Mouse (Mus musculus) kidney, embryonic 14.5 days (tissue): ENCODE data around the gene Erbb2. TPM values are rescaled to one million over a fixed set of nuclear protein-coding genes. Genes with fewer than 3 reads are reported as not detected.

ENCODE experiments used
- ATAC-seq: fragments of 200-750 bp; cut with Nextera tagmentation; 2 replicates; pipeline ENCODE4 v1.8.0; 2017; ENCODE audit warnings: moderate number of reproducible peaks, mild to moderate bottlenecking, moderate TSS enrichment, moderate library complexity; ENCODE audit not compliant: low FRiP score, low TSS enrichment
- H3K27ac ChIP-seq: fragments of 300-500 bp; sonication (generic); 2 replicates; pipeline ENCODE4 v1.5.1; 2014; ENCODE audit warnings: low read depth, mild to moderate bottlenecking, low read length, moderate library complexity, mixed read lengths
- H3K27me3 ChIP-seq: fragments of 300-500 bp; sonication (generic); 2 replicates; pipeline ENCODE4 v1.6.1; 2014; ENCODE audit warnings: mild to moderate bottlenecking, low read length; ENCODE audit not compliant: control insufficient read depth, insufficient read depth
- H3K36me3 ChIP-seq: fragments of 300-500 bp; sonication (generic); 2 replicates; pipeline ENCODE4 v1.6.1; 2014; ENCODE audit warnings: low read length, mixed read lengths; ENCODE audit not compliant: control insufficient read depth, insufficient read depth
- H3K4me1 ChIP-seq: fragments of 300-500 bp; sonication (generic); 2 replicates; pipeline ENCODE4 v1.6.1; 2014; ENCODE audit warnings: low read length, mixed read lengths; ENCODE audit not compliant: control insufficient read depth, insufficient read depth
- H3K4me2 ChIP-seq: fragments of 300-500 bp; sonication (generic); replicated peaks from 2 replicates; pipeline ENCODE4 v1.6.1; 2014; ENCODE audit warnings: low read depth, mild to moderate bottlenecking, low read length
- H3K4me3 ChIP-seq: fragments of 300-500 bp; sonication (generic); 2 replicates; pipeline ENCODE4 v1.5.1; 2014; ENCODE audit warnings: mild to moderate bottlenecking, low read length
- H3K9ac ChIP-seq: fragments of 300-500 bp; sonication (generic); 2 replicates; pipeline ENCODE4 v1.6.1; 2014; ENCODE audit warnings: low read depth, mild to moderate bottlenecking, low read length, moderate library complexity
- H3K9me3 ChIP-seq: fragments of 300-500 bp; sonication (generic); 2 replicates; pipeline ENCODE4 v1.6.1; 2016; ENCODE audit warnings: low read length; ENCODE audit not compliant: control insufficient read depth
- WGBS: fragments of 180-500 bp; shearing (Covaris S2); extraction: QIAGEN DNeasy Blood & Tissue Kit; methylation state at CpG from one replicate; pipeline ENCODE4 v1.1.7; 2014; 5-methylcytosine and 5-hydroxymethylcytosine counted together
- polyA plus RNA-seq: library from polyadenylated mRNA; unstranded; fragments of >200 nt; fragmentation: Nextera tagmentation; extraction: Ambion mirVana; gene quantifications from 2 replicates; pipeline ENCODE4 v1.2.1, GENCODE M21; 2014

The Erbb2 gene
- polyA plus RNA-seq, 1 experiment from 2014 or later = 54.1 TPM

DNA sequence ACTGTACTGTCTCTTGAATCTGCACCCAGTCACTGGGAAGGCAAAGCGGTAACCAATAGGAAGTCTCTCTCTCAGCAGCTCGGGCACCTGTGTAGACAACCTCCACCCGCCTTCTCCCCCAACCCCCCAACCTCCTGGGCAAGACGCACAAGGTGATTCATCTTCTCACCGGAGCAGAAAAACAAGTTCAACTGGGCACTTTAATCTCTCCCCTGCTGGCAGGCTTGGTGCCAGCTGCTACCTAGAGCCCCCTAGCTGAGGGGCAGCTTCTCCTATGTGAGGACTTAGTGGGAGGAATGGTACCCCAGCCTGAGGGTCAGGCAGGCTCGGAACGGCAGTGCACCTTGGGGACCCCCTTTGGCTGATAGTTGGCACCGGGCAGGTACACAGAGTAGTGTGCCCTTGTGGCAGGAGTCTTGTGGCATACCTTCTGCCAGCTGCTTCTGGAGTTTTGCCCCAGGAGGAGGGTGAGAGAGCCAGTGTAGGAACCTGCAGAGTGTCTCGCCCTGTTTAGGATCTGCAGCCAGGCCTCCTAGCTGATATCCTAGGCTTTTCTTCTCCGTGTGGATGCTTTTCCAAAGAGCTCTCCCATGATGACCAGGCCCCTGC lies 6.8 kb downstream of the Erbb2 start:
- ATAC-seq = no peak
- WGBS = 84% methylated on average over 10 of the region's 10 CpGs
- H3K36me3 ChIP-seq = peaks cover 39% of the 10 kb centered on the region
- no peak overlapping the region for H3K4me2 ChIP-seq
- no peaks in the 10 kb centered on the region for H3K9me3 ChIP-seq
- no peaks in the 10 kb centered on the region for H3K27me3 ChIP-seq
- peaks cover 8% of the 10 kb centered on the region for H3K4me1 ChIP-seq
- peak overlapping the region; percentile 23; the same call in 1 of the 2 replicates for H3K9ac ChIP-seq
- no peak overlapping the region for H3K4me3 ChIP-seq
- H3K27ac ChIP-seq = no peak overlapping the region

DNA sequence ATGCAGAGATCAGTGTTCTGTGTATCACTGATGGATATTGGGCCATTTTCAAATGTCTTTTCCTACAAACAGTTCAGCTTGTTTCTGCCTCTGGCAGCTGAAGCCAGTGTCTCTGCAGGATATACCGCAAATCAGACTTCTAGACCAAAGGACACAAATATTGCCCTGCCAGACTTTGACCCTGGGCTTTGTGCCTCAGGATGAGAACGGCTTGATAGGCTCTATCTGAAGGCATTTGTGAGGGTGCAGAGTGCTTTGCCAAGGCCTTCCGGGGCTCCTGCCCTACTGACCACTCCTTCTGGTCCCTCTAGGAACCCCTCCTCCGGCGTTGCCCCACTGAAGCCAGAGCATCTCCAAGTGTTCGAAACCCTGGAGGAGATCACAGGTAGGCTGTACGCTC lies 14.3 kb downstream of the Erbb2 start:
- H3K9me3 ChIP-seq = no peaks in the 10 kb centered on the region
- no peak overlapping the region for H3K27ac ChIP-seq
- H3K4me1 ChIP-seq = no peaks in the 10 kb centered on the region
- H3K36me3 ChIP-seq = peaks cover 84% of the 10 kb centered on the region
- 93% methylated on average over 7 of the region's 7 CpGs for WGBS
- H3K4me3 ChIP-seq = no peak overlapping the region
- no peak overlapping the region for H3K9ac ChIP-seq
- H3K4me2 ChIP-seq = no peak overlapping the region
- no peaks in the 10 kb centered on the region for H3K27me3 ChIP-seq
- ATAC-seq = no peak

DNA sequence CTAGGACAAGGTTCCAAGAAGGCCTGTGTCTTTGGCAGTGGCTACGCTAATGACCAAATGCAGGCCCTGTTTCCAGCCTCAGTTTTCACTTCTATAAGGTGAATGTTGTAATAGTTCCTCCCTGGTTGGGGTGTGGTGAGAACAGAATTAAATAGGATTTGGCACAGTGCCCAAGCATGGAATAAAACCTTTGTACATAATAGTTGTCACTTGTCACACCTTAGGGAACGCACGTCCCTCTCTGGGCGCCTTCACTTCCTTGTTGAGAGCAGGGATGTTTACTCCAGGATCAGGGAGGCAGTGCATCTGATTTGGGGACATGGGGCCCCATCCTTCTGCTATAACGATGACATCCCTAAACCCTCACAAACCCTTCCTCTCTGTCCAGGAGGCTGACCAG lies 16.2 kb downstream of the Erbb2 start:
- no peak overlapping the region for H3K27ac ChIP-seq
- H3K36me3 ChIP-seq = peaks cover 81% of the 10 kb centered on the region
- H3K4me2 ChIP-seq = no peak overlapping the region
- H3K9ac ChIP-seq = no peak overlapping the region
- no peaks in the 10 kb centered on the region for H3K4me1 ChIP-seq
- no peak for ATAC-seq
- 92% methylated on average over 5 of the region's 5 CpGs for WGBS
- no peak overlapping the region for H3K4me3 ChIP-seq
- H3K9me3 ChIP-seq = no peaks in the 10 kb centered on the region
- no peaks in the 10 kb centered on the region for H3K27me3 ChIP-seq

DNA sequence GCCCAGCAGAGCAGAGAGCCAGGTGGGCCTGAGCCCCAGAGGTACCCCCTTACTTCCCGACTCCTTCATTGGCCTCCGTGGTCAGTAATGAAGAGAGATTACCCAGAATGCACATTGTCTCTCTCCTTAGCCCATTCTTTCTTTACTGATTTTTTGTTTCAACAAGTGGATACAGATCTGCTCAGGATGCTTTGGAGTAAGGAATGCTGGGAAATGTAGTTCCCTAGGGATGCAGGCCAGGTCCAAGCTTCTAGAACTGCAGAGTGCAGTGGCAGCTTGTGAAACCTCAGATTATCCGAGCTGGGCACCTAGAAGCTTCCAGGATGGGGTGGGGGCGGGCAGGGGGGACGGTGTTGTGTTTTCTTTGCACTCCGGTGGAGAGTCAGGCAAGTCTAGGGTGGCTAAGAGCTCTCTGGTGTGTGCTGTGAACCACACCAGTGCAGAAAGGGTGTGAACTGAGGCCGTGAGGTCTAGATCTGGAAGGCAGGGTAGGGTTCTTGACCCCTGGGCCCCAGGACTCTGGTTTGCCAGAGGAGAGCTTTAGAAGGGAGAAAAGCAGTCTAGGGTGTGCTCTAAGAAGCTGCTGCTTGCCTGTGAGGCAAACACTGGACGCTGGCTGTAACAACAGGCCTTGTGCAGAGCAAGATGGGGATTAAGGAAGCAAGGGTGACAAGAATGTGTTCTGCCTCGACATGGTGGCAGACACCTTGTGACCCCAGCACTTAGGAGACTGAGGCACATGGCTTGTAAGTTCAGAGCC lies 19.7 kb downstream of the Erbb2 start:
- 80% methylated on average over 9 of the region's 9 CpGs for WGBS
- Histone ChIP-seq H3K4me3 (no peak overlapping the region), H3K27ac (no peak overlapping the region), H3K4me1 (no peaks in the 10 kb centered on the region), H3K9me3 (no peaks in the 10 kb centered on the region), H3K9ac (no peak overlapping the region), H3K27me3 (no peaks in the 10 kb centered on the region), H3K4me2 (no peak overlapping the region), H3K36me3 (peaks cover 91% of the 10 kb centered on the region)
- ATAC-seq = no peak

DNA sequence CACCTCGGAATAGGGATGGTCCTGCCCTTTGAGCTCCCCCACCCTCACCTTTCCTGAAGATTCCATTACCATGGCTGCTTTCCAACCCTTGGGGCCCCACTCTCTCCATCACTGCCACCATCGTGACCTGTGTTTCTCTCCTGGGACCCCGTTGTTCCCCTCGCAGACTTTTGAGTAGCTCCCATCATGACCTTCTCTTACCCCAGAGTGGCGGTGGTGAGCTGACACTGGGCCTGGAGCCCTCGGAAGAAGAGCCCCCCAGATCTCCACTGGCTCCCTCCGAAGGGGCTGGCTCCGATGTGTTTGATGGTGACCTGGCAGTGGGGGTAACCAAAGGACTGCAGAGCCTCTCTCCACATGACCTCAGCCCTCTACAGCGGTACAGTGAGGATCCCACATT lies 23.5 kb downstream of the Erbb2 start:
- Histone ChIP-seq H3K27ac (no peak overlapping the region), H3K36me3 (peaks cover 57% of the 10 kb centered on the region), H3K4me2 (no peak overlapping the region), H3K9me3 (no peaks in the 10 kb centered on the region), H3K4me3 (no peak overlapping the region), H3K27me3 (no peaks in the 10 kb centered on the region), H3K4me1 (0 out of 2 replicates have a peak, but pooled peaks cover 3% of the 10 kb centered on the region), H3K9ac (no peak overlapping the region)
- WGBS = 92% methylated on average over 9 of the region's 9 CpGs
- no peak for ATAC-seq

DNA sequence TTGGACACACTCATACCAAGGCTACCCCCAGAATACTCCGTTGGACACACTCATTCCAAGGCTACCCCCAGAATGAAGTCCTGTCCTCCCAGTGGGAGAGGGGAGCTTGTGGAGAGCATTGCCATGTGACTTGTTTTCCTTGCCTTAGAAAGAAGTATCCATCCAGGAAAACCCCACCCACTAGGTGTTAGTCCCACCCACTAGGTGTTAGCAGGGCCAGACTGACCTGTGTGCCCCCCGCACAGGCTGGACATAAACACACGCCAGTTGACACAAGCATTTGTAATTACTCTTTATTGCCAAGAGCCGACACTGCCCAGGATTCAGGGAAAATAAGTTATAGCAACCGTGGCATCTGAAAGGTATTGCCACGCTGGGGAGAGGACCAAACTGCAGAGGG lies 25.2 kb downstream of the Erbb2 start:
- 83% methylated on average over 6 of the region's 6 CpGs for WGBS
- Histone ChIP-seq H3K4me3 (no peak overlapping the region), H3K27ac (no peak overlapping the region)

DNA sequence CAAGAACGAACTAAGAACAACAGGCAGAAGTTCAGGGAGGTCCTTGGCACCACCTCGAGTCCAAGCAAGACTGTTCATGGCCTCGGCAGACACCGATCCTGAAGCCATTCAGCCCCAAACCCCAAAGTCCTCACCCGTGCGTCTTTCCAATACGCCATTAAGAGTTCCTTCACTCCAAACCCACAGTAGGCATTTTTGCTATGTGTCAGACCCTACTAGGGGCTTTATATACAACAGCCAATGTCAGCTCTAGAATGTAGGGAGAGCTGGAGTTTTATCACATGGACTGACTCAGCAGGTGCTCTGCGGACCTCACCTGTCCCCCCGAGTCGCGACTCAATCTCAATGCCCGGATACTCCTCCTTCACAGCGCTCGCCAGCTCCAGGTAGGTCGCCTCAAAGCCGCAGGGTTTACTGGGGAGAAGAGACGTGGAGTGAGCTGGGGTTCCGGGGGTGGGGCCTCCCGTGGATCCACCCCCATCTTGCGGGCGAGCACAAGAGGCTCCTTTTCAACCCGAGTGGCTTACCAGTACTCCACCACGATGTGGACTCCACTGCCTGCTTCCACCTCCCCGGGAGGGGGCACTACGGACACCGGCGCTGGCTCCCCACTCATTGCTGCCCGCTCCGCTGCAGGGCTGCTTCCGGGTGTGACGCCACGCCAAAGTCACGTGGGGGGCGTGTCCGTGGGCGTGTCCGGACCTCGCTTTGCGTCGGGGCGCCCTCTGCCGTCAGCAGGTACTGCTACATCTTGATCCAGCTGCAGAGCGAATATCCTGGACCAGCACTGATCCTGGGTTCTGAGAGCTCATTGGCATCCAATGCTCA lies 26.3 kb downstream of the Erbb2 start, which contains the start of gene Mien1:
Mien1 (minus strand) TSS at position 661 of the 828 bp plus-strand sequence.
- peak; percentile 87 for ATAC-seq
- 0 out of 2 replicates have a peak, but pooled peaks cover 3% of the 10 kb centered on the region for H3K4me1 ChIP-seq
- H3K4me2 ChIP-seq = peak within 1 kb of the TSS; percentile 82
- H3K27ac ChIP-seq = 0 out of 2 replicates have a peak within 1 kb of the TSS, but pooled peaks have one; percentile 42
- H3K27me3 ChIP-seq = no peaks in the 10 kb centered on the region
- H3K9me3 ChIP-seq = no peaks in the 10 kb centered on the region
- peaks cover 36% of the 10 kb centered on the region for H3K36me3 ChIP-seq
- peak within 1 kb of the TSS; percentile 75 for H3K4me3 ChIP-seq
- peak within 1 kb of the TSS; percentile 68 for H3K9ac ChIP-seq
- WGBS = 2% methylated on average over 43 of the region's 43 CpGs

More for the DNA sequence above, 25.2 kb downstream of the Erbb2 start:
- peaks cover 45% of the 10 kb centered on the region for H3K36me3 ChIP-seq
- H3K9me3 ChIP-seq = no peaks in the 10 kb centered on the region
- H3K4me1 ChIP-seq = 0 out of 2 replicates have a peak, but pooled peaks cover 3% of the 10 kb centered on the region
- no peak overlapping the region for H3K4me2 ChIP-seq
- H3K9ac ChIP-seq = no peak overlapping the region
- no peaks in the 10 kb centered on the region for H3K27me3 ChIP-seq
- no peak for ATAC-seq

DNA sequence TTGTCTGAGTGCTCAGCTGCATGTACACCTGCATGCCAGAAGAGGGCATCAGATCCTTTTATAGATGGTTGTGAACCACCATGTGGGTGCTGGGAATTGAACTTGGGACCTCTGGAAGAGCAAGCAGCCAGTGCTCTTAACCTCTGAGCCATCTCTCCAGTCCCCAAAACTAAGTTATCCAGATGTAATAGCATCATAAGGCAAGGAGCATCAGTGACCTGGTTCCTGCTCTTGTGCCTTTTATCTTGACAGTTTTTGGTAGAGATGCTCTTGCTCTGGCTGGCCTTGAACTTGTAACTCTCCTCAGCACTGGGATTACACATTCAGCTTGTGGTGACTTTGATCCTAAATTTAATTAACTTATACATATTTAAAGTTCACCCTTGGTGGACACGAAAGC lies 31.4 kb downstream of the Erbb2 start:
- peaks cover 13% of the 10 kb centered on the region; the same call in 1 of the 2 replicates for H3K27me3 ChIP-seq
- WGBS = 91% methylated on average over 1 of the region's 1 CpGs
- no peaks in the 10 kb centered on the region for H3K9me3 ChIP-seq
- no peak overlapping the region for H3K4me3 ChIP-seq
- H3K27ac ChIP-seq = no peak overlapping the region
- H3K4me2 ChIP-seq = no peak overlapping the region
- H3K36me3 ChIP-seq = no peaks in the 10 kb centered on the region
- no peak for ATAC-seq
- H3K9ac ChIP-seq = no peak overlapping the region
- H3K4me1 ChIP-seq = peaks cover 12% of the 10 kb centered on the region
